8 mouse cellular contexts compared by ENCODE assay signal in the genomic region with DNA sequence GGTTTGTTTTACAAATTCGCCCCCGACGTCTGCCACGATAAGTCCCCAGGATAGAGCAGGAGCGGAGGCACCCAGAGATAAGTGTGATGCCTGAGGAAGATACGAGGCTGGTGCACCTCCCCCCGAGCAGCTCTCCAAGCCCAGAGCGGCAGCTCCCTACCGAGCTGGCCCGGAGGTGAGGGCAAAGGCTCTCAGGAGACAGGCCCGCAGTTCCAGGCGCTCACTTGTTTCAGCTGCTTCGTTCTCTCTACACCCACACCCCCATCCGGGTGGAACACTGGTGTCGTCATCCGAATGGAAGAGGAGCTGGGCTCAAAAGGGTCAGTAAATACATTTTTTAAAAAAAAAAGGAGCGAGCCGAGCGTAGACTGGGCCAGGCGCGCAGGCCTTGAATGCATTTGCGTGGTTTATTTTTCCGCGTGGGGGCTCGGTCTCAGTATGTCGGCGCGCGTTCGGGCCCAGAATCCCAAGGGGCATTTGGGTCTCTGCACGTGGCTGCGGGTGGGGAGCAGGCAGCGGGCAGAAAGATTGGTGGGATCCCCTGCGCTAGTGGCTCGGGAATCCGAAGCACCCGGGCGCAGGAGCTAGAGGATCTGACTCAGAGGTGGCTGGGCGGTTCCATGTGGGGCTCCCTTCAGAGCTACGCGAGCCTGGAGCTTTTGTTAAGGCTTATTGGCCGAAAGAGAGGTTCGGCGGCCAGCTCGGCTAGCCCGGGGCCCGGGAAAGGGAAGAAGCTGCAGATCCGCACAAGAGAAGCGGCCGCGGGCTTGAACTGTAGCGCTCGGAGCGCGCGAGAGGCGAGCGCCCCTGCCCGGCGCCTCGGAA. TPM values are rescaled to one million over a fixed set of nuclear protein-coding genes. Genes with fewer than 3 reads are reported as not detected.
DNase-seq lines count a peak whose midpoint lies in the region; ATAC-seq and TF ChIP-seq lines count a peak whose summit lies in the region.

No protein-coding gene starts in this region.

- ATAC-seq in embryonic facial prominence, embryonic 11.5 days (replicated peaks; ENCODE audit: insufficient number of reproducible peaks, low FRiP score, low TSS enrichment, low read depth) = peak; percentile 61
- ATAC-seq in liver, embryonic 14.5 days (ENCODE audit: insufficient read depth) = no peak; the same call in 1 of the 2 replicates
- 0 out of 2 replicates have a peak, but pooled peaks have one; percentile 1 for ATAC-seq in stomach, embryonic 15.5 days (ENCODE audit: insufficient read depth, low FRiP score, low read depth)
- no peak for ATAC-seq in megakaryocyte progenitor cell, adult 5-6 weeks (replicated peaks; ENCODE audit: poor library complexity)

- peak overlapping the region; percentile 75 for H3K4me2 ChIP-seq in embryonic facial prominence, embryonic 11.5 days (ENCODE audit: low read depth, low read length)
- peak overlapping the region; percentile 53 for H3K4me2 ChIP-seq in liver, embryonic 14.5 days (ENCODE audit: low read depth)
- H3K4me2 ChIP-seq in stomach, embryonic 15.5 days = peak overlapping the region; percentile 86

- peak; percentile 31 to 35 for DNase-seq in left cerebral cortex, adult 2 months (ENCODE audit: extremely low spot score in 1 of 2, low spot score in 2 of 2)
- DNase-seq in left cerebral cortex, adult 11 months (ENCODE audit: low spot score) = no peak
- DNase-seq in embryonic facial prominence, embryonic 11.5 days (ENCODE audit: low spot score) = peak; percentile 52
- DNase-seq in heart, postnatal 4 days = peak; percentile 52
- DNase-seq in liver, embryonic 14.5 days (ENCODE audit: low read depth in 3 of 3, low spot score in 3 of 3) = peak in 1 of 3 experiments; percentile 11
- no peak for DNase-seq in right cerebral cortex, postnatal 36 days (ENCODE audit: low spot score in 2 of 2)

- H3K9me3 ChIP-seq in embryonic facial prominence, embryonic 11.5 days (replicated peaks; ENCODE audit: control insufficient read depth, low read length) = no peaks in the 10 kb centered on the region
- H3K9me3 ChIP-seq in liver, embryonic 14.5 days (ENCODE audit: control insufficient read depth, low read length) = no peaks in the 10 kb centered on the region
- H3K9me3 ChIP-seq in stomach, embryonic 15.5 days = no peaks in the 10 kb centered on the region

- H3K4me3 ChIP-seq in left cerebral cortex, adult 2 months = peak overlapping the region; percentile 18
- peak overlapping the region; percentile 62 for H3K4me3 ChIP-seq in embryonic facial prominence, embryonic 11.5 days (ENCODE audit: low read depth, low read length)
- H3K4me3 ChIP-seq in liver, embryonic 14.5 days (ENCODE audit: insufficient read depth in 1 of 2, low read depth in 2 of 2, low read length in 2 of 2) = peak overlapping the region; percentile 31 to 38
- H3K4me3 ChIP-seq in stomach, embryonic 15.5 days (replicated peaks) = peak overlapping the region; percentile 49

- H3K36me3 ChIP-seq in embryonic facial prominence, embryonic 11.5 days (replicated peaks; ENCODE audit: control insufficient read depth, insufficient read depth, low read depth, low read length) = no peaks in the 10 kb centered on the region
- no peaks in the 10 kb centered on the region for H3K36me3 ChIP-seq in liver, embryonic 14.5 days (replicated peaks; ENCODE audit: control insufficient read depth, insufficient read depth, low read depth)
- H3K36me3 ChIP-seq in stomach, embryonic 15.5 days = no peaks in the 10 kb centered on the region

- intact Hi-C loops in left cerebral cortex, adult 2 months (cut with DNase I) = loop anchor here (5.0 kb wide), 2 partner anchors 167 to 767 kb away; no protein-coding TSS in a partner anchor

- no peak for TF ChIP-seq CTCF in left cerebral cortex, adult 2 months (IDR thresholded peaks at IDR 0.05)
- no peak for TF ChIP-seq CTCF in liver, embryonic 14.5 days (IDR thresholded peaks at IDR 0.05; ENCODE audit: low read depth)

- peak overlapping the region; percentile 92 for H3K9ac ChIP-seq in embryonic facial prominence, embryonic 11.5 days (replicated peaks; ENCODE audit: low read length)
- H3K9ac ChIP-seq in liver, embryonic 14.5 days (replicated peaks) = no peak overlapping the region
- peak overlapping the region; percentile 35 for H3K9ac ChIP-seq in stomach, embryonic 15.5 days

- peak overlapping the region; percentile 64 for H3K27ac ChIP-seq in left cerebral cortex, adult 2 months
- H3K27ac ChIP-seq in embryonic facial prominence, embryonic 11.5 days (replicated peaks; ENCODE audit: low read depth, low read length) = peak overlapping the region; percentile 96
- H3K27ac ChIP-seq in liver, embryonic 14.5 days = no peak overlapping the region; the same call in 1 of the 2 replicates
- H3K27ac ChIP-seq in stomach, embryonic 15.5 days = peak overlapping the region; percentile 94

- no peak for TF ChIP-seq EP300 in liver, embryonic 14.5 days (IDR thresholded peaks at IDR 0.05; ENCODE audit: low read depth)

- peaks cover 6% of the 10 kb centered on the region for H3K4me1 ChIP-seq in embryonic facial prominence, embryonic 11.5 days (ENCODE audit: control insufficient read depth, insufficient read depth, low read length)
- H3K4me1 ChIP-seq in liver, embryonic 14.5 days (replicated peaks; ENCODE audit: control insufficient read depth in 2 of 2, insufficient read depth in 2 of 2, low read length in 1 of 2) = no peaks in the 10 kb centered on the region
- peaks cover 28% of the 10 kb centered on the region for H3K4me1 ChIP-seq in stomach, embryonic 15.5 days

- WGBS in embryonic facial prominence, embryonic 11.5 days = under 1% methylated on average over 61 of the region's 61 CpGs
- 2% methylated on average over 61 of the region's 61 CpGs for WGBS in liver, embryonic 14.5 days (ENCODE audit: insufficient replicate concordance)
- 2% methylated on average over 61 of the region's 61 CpGs for WGBS in stomach, embryonic 15.5 days

- H3K27me3 ChIP-seq in embryonic facial prominence, embryonic 11.5 days (ENCODE audit: control insufficient read depth, insufficient read depth, low read length) = peaks cover 25% of the 10 kb centered on the region
- peaks cover 78% of the 10 kb centered on the region for H3K27me3 ChIP-seq in liver, embryonic 14.5 days (ENCODE audit: control insufficient read depth, insufficient read depth, low read length)
- peaks cover 47% of the 10 kb centered on the region for H3K27me3 ChIP-seq in stomach, embryonic 15.5 days (replicated peaks)

RNA-seq across cellular contexts. Expression of gene Tbx3, which starts 0.5 kb away (rescaled TPM):
- total RNA-seq in left cerebral cortex, adult 2 months (2021) = 1 to 10 TPM; 3.1 to 5.5 TPM
- 36.9 and 39.8 TPM in 2 replicates for polyA plus RNA-seq in embryonic facial prominence, embryonic 11.5 days (2014; fragmentation: Nextera tagmentation; extraction: Ambion mirVana)
- total RNA-seq in heart, postnatal 4 days (2021) = 10 to 100 TPM; 14.4 to 15.8 TPM
- 1.4 and 1.7 TPM in 2 replicates for polyA plus RNA-seq in liver, embryonic 14.5 days (2012; rRNA removed)
- 2.0 and 2.4 TPM in 2 replicates for polyA plus RNA-seq in liver, embryonic 14.5 days (2014; fragmentation: Nextera tagmentation; extraction: Ambion mirVana)
- 21.4 and 21.9 TPM in 2 replicates for polyA plus RNA-seq in stomach, embryonic 15.5 days (2015; fragmentation: Nextera tagmentation; extraction: Ambion mirVana)
- total RNA-seq in megakaryocyte progenitor cell, adult 5-6 weeks (2015) = not detected in 2 replicates
- not detected in 2 replicates for total RNA-seq in megakaryocyte progenitor cell, adult 5-6 weeks (2017)

Comparison
In these comparisons a context has a peak if more than half of its experiments do, and no peak if none do; other contexts are left out.
1. DNase-seq: peak in left cerebral cortex, adult 2 months (2 of 2), embryonic facial prominence, embryonic 11.5 days (single experiment) and heart, postnatal 4 days (single experiment); none in left cerebral cortex, adult 11 months (single experiment) and right cerebral cortex, postnatal 36 days (0 of 2).
2. ATAC-seq: peak in embryonic facial prominence, embryonic 11.5 days (single experiment) and stomach, embryonic 15.5 days (single experiment); none in liver, embryonic 14.5 days (single experiment) and megakaryocyte progenitor cell, adult 5-6 weeks (single experiment).
3. RNA of gene Tbx3, which starts 0.5 kb away (total RNA-seq): 14.4 to 15.8 TPM in heart, postnatal 4 days and 3.1 to 5.5 TPM in left cerebral cortex, adult 2 months; not detected in megakaryocyte progenitor cell, adult 5-6 weeks; every median in the first group is over 4 times any median in the second.
4. Peak in every context shown above with its lines, with median percentiles within 50 percentile points of each other: H3K4me3 ChIP-seq and H3K4me2 ChIP-seq.